Mouse (Mus musculus): ENCODE measurements at regions not wholly inside any gene's neighbourhood (a gene's known extent, or its start where the extent isn't known, plus 50 kb on each side); places are given as distances from the start of the nearest gene placed in this dataset.
A peak's percentile ranks its signal among the peaks of the same experiment; 100 is the strongest.

- DNase-seq (ENCODE audit: low spot score in 2 of 2): no peak
Measured at GRCm38 (mm10) chr8:127662776-127663499, 599.2 kb downstream of the Pard3 start.

GRCm38 (mm10) chr8:127666606-127667005 lies 602.9 kb downstream of the Pard3 start:
- no peak for DNase-seq (ENCODE audit: low spot score in 2 of 2)

GRCm38 (mm10) chr8:127668991-127669390 lies 605.3 kb downstream of the Pard3 start:
- no peak for DNase-seq (ENCODE audit: low spot score in 2 of 2)

DNA sequence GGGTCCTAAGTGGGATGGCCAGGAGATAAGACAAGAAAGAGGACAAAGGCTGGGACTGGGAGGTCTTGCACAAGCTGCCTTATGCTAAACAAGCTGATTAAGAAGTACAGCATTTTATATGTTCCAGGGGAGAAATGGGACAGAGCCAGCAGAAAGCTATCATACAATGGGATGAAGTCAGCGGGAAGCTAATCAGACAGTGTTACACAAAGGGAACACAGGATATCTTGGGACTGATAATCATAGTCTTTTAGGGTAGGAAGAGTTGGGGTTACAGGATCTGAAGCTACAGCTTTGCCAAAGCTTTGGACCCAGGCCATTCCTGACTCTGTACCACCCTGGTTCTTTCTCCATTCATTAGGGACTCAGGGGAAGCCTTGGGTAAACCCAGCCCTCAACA lies 610.4 kb downstream of the Pard3 start:
- no peak for DNase-seq (ENCODE audit: low spot score in 2 of 2)

- peak; percentile 37 to 44 for DNase-seq (ENCODE audit: low spot score in 2 of 2)
Measured at GRCm38 (mm10) chr8:127675377-127675776, 611.7 kb downstream of the Pard3 start.

GRCm38 (mm10) chr8:127680205-127680604 lies 616.5 kb downstream of the Pard3 start:
- DNase-seq (ENCODE audit: low spot score in 2 of 2): no peak

- DNase-seq (ENCODE audit: low spot score in 2 of 2): no peak
Measured at GRCm38 (mm10) chr8:127684213-127684612, 620.5 kb downstream of the Pard3 start.

GRCm38 (mm10) chr8:127690792-127691191 lies 627.1 kb downstream of the Pard3 start:
- no peak for DNase-seq (ENCODE audit: low spot score in 2 of 2)

DNA sequence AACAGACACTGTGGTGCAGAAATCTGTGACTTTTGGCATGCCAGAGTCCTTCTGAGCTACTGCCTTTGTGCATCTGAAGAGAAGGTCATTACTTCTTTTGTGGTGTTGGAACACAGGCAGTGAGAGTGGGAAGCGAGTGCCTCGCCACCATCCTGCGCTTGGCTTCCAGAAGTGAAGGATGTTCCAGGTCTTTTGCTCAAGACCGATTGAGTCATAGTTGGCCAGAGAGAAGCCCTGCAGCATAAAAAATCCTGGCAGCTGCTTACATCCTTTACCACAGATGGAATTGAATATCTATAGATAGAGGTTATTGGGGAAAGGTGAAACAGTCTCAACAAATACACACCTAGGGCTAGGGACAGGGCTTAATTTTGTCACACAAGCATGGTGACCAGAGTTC lies 634.7 kb downstream of the Pard3 start:
- DNase-seq (ENCODE audit: low spot score in 2 of 2): no peak

DNA sequence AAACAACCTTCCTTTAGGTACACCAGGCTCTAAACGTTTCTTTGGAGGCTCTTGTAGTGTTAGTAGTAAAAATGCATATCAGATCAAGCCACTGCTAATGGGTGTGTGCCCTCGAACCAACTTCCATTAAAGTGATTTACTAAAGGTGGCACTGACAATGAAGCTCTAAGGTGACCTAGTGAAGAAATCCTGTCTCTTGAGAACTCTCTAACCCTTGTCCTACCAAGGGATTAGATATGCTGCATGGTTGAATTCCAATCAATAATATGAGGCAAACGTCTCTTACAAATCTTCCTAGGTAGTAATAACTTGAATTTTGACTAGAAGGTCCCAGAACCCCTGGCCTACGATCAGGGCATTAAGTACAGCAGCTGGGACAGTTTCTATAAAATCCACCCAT lies 640.7 kb downstream of the Pard3 start:
- no peak for DNase-seq (ENCODE audit: low spot score in 2 of 2)

- DNase-seq (ENCODE audit: low spot score in 2 of 2): peak; percentile 55 to 59
Measured at GRCm38 (mm10) chr8:127706051-127706835, 642.5 kb downstream of the Pard3 start.

GRCm38 (mm10) chr8:127709439-127709838 lies 645.7 kb downstream of the Pard3 start:
- DNase-seq (ENCODE audit: low spot score in 2 of 2): no peak

- no peak for DNase-seq (ENCODE audit: low spot score in 2 of 2)
Measured at GRCm38 (mm10) chr8:127715097-127715496, 643.3 kb upstream of the Nrp1 start.

- DNase-seq (ENCODE audit: low spot score in 2 of 2): no peak
Measured at GRCm38 (mm10) chr8:127717969-127718368, 640.4 kb upstream of the Nrp1 start.

GRCm38 (mm10) chr8:127719881-127720280 lies 638.5 kb upstream of the Nrp1 start:
- DNase-seq (ENCODE audit: low spot score in 2 of 2): no peak

DNA sequence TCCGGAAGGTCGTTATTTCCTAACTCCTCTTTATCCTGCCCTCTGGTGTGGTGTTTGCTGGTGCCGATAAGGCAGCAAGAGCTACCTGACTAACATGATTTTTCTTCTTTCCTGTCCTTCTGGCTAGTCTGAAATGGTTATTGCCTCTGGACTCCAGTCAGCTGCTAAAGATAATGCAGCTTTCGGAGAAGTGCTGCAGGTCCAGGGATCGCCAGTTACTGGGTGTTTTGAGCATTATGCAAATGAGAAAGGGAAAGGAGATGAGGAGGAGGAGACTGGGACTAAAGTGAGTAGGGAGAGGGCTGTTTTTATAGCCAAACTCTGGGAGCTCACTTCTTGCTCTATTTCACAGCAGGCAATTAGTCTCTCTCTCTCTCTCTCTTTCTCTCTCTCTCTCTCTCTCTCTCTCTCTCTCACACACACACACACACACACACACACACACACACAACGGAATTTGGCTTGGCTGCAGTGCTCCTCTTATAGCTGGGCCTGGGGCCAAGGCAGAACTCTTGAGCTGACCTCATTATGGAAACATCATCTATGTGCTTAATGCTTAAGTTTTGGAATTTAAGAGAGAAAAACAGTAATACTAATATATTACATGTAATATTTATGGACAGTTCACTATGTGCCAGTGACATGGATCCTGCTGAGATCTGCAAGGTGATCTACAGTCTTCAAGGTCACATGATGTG lies 637.7 kb upstream of the Nrp1 start:
- DNase-seq (ENCODE audit: low spot score in 2 of 2): no peak

DNA sequence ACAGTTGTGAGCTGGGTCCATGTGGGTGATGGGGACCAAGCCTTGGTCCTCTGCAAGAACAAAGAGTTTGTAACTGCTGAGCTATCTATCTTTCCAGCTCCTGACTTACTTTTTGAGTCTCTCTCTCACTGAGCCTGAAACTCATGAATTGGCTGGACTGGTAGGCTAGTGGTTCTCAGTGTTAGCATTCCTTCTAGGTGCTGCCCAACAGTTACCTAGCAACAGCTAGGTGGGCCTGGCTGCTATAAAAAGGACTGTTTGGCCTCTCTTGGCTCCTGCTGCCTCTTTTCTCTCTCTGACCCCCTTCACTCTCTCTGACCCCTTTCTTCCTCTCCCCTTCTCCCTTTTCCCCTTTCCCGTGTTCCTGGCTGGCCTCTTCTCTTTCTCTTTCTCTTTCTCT lies 636.8 kb upstream of the Nrp1 start:
- DNase-seq (ENCODE audit: low spot score in 2 of 2): no peak

DNA sequence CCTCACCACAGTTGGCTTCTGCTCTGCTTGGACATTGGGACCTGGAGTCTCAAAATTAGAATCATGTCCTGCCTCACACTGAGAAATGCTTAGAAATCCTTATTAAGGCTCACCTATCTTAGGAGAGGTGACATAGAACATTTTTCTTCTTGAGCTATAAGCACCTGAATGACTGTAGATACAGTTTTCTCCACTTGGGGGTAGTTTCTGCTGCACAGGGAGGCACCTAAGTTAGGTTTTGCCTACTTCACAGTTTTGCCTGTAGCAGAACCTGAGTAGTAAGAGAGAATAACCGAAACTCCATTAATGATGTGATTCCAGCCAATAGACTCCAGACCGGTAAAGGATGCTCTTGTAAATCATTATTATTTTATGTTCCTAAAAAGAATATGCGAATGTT lies 624.3 kb upstream of the Nrp1 start:
- DNase-seq (ENCODE audit: low spot score in 2 of 2): no peak

GRCm38 (mm10) chr8:127742236-127742635 lies 616.2 kb upstream of the Nrp1 start:
- no peak for DNase-seq (ENCODE audit: low spot score in 2 of 2)

DNA sequence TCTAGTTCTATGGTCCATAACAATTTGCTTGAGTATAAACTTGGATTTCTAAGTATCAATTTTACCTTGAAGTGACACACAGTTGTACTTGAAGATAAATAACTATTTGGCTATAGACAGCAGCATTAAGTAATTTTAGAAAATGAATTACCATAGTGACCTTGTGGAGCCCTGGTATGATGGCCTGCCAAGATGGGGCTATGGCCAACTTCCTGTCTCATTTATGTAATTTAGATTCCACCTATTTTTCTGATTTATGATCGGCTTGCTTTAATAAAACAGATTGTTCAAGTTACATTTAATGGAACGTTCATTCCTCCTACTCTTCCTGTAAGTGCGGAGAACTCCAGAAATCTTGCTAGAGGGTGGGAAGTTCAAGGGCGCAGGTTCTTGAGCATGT lies 613.2 kb upstream of the Nrp1 start:
- DNase-seq (ENCODE audit: low spot score in 2 of 2): no peak

DNA sequence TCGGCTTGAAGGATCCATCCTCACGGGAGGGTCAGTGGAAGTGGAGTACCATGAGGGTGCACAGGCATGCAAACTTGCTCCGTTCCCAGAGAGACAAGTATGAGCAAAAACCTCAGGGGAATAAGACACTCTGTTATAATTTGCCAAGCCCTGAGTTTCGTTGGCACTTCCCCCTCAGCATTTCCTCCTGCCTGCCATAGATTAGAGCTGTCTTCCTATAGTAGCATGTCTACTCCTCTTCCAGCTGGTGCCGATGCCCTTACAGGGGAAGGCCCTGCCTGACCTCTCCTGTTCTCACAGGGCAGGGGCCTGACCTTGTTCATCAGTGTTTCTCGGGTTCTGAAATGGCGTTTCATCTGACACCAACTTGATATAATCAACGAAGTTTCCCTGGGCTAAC lies 611.9 kb upstream of the Nrp1 start:
- no peak for DNase-seq (ENCODE audit: low spot score in 2 of 2)

DNA sequence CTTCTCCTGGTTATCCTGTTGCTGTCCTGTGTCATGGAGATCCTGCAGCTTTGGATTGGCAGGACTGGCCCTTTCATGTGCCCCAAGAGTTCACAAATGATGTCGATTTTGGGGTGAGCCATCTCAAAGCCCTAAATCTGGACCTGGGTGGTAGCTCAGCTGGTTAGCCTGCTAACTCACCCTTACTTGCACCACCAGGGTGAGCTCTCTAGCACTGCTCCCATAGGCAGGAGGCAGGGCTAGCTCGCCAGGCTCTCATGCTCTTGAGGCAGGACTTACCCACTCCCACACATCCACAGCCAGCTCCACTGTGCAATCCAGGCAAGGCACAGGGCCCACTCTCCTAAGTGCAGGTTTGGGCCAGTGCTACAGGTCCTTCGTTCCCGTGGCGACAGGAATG lies 605.5 kb upstream of the Nrp1 start:
- no peak for DNase-seq (ENCODE audit: low spot score in 2 of 2)
